Mouse (Mus musculus) right cerebral cortex, postnatal 10 days (tissue): ENCODE measurements around the gene Gm37240.

Experiments used
- DNase-seq, 2 experiments: peaks; one replicate each; pipeline ENCODE4 v3.0.0; 2021; ENCODE audit warnings: low spot score in 2 of 2

Gene Gm37240

DNA sequence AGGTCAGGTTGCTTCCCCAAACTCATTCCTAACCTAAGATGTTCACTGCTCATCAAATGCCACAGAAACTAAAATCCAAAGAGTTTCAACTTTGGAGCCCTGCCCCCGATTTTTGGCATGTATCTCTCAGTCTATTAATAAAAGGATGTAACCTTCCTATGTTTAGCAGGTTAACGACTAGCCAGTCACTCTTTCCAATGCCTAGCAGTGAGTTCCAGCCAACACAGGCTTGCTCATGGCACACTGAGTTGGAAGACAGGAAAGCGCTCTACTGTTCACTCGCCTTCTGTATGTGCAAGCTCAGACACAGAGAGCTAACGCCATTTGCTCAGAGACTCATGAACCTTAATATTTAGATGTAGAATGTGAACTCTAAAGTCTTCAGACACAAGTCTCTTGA lies 604.5 kb downstream of the Gm37240 start:
- DNase-seq: no peak

DNA sequence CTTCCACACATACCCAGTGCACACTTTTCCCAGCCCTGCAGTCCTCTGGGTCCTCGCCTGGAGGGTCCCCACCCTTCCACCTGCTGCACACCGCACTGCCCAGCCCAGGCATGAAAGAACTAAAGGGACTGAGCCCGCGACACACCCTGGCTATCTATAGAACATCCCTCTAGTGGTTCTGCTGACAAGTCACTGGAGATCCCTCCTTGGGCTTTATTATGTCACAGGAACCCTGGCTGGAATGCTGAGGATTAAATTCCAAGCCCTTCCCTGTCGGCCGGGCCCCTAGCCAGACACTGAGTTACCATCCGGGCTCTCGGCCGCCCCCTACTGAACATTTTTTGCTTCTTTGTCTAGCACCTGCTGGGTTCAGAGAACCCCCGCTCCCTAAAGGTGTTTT lies 612.2 kb downstream of the Gm37240 start:
- DNase-seq: peak in 1 of 2 experiments; percentile 26

DNA sequence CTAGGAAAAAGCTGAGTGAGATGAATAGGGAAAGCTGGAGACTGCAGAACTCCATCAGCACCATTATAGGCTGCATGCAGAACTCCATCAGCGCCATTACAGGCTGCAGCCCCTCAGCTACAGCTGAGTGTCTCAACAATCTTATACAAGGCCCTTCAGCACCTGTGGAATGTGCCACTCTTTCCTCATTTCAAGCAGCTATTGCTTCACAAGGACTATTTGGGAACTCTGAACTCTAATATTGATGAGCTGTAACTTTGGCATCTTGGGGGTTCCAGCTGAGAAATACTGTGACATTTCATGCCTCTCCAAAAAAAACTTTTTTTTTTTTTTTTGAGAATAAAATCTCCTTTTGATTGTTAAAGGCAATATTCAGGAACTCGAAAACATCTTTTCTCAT lies 615.8 kb downstream of the Gm37240 start:
- DNase-seq: no peak

DNA sequence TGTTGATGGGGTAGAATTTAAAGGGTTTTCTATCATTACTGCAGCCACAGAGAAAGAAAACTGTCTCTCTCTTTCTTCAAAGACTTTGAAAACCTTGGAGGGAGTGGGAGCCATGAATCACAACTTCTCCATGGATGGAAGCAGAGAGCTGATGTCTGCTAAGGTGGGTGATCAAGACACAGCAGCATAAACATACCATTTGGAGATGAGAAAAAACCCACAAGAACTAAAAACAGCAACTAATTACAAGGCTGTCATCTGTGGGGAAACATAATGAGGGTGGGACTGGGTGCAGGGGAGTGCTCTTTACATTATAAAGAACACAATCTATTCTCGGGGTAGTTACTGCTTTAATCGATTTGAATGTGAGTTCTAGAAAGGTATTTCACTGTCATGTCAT lies 622.4 kb downstream of the Gm37240 start:
- DNase-seq: no peak

DNA sequence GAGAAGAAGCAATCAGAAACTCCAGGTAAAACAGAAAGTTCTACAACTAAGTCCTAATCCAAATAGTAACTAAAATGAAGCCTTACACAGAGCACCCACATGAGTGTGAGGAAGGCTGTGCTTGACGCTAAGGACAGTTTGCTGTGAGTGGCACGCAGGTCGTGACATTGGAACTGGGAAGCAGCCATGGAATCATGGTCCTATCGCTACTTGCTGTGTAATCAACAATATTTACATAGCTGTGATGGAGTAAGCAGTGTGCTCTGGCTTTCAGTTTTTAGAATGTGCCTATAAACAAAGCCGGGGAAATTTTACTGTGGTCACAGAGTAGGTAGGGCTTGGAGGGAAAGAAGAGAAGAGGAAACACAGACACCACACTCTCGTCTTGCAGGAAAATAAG lies 622.8 kb downstream of the Gm37240 start:
- DNase-seq: no peak

DNA sequence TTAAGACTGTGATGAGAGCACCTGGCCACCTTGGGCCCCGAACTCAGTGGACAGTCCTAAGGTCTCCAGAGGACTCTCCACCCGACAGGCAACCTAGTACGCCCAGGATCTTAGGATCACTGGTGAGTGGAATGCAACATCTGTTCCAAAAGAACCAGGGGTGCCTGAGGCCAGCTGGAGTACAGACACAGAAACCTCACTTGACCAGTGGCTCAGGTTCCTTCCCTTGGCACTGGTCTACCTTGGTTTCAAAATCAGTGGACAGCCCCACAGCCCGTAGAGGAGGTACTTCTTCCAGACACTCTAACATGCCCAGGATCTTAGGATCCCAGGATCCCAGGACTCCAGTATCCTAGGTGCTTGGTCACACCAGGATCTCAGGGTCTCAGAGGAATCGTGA lies 632.8 kb downstream of the Gm37240 start:
- DNase-seq: no peak

DNA sequence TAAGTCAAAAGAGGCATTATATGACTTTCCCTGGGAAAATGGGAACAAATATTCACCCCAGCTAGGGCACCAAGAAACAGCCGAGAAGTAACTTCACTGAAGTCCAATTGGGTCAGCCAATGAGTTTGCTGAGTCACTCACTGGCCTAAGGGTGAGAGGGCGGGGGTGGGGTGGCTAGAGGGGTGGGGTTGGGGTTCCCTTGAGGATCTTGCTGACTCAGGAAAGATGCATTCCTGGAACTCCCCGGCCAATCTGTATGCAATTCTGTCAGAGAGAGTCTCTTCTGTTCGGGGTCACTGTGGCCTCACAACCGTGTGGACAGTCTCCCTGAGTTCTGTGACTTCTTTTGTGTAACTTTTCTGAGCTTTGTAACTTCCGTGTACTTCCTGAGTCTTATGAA lies 635.7 kb downstream of the Gm37240 start:
- DNase-seq: no peak

DNA sequence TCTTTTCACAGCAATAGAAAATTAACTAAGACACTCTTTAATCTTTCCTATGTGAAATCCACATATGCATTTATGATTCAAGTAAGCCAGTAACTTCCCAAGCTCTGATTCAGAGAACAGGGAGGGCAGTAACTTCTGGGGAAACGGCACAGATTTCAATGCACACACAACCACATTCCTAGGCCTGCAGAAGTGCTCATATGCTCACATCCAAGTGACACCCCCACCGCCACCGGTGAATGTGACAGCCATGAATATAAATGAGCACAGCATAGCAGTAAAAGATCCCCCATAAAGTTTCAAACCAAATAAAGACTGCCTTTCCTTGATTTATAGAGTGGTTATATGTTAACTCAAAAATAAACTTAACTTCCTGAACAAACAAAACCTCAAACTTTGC lies 641.2 kb downstream of the Gm37240 start:
- DNase-seq: no peak

DNA sequence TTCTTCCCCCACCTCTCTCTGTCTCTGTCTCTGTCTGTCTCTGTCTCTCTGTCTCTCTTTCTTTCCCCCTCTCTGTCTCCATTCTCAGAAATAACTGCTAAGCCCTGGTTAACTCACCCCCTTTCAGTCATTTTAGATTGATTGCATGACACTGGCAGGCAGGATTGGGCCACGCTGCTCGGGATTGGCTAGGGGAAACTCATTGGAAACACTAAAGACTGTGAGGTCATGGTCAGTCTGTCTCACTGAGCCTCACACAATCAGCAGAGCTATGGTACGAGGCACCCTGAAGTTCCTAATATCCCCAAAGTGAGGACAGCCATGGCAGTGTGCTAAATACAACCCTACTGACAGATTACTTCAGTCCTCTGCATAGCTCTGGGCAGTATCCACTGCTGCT lies 650.8 kb downstream of the Gm37240 start:
- DNase-seq: peak in 1 of 2 experiments; percentile 3

DNA sequence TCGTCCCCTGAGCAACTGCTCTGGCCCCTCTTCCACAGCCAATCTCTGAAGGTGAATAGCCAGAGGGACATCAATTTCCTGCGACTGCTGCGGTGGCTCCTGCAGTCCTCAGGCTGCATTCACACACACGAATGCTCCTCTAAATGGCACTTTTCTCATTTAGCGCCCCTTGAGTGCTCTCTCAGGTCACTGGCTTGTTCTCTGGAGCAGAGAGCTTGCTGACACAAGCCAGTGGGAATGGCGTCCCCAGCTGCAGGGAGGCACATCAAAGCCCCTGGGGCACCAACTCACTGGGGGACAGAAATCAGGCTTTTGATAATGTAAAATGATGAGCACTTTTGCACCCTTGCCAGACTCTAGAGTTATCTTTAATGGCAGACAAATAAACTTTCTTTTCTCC lies 654.5 kb downstream of the Gm37240 start:
- peak in 1 of 2 experiments; percentile 13 for DNase-seq

DNA sequence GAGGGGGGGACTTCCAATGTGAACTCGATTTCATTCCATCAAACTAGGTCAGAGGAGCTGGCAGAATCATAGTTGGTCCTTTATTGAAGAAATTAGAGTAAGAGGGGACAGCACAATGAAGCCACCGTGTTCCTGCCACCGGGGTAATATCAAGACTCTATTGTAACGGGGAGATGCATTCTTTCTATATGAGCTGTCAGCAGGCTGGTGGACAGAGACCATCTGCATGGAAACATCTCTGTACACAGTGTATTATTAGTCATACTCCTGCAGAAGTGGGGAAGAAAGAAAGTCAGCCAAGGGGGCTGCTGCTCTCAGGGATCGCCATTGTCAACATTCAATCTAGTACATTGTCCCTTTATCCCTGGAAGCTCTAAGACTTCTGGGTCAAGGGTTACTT lies 665.3 kb downstream of the Gm37240 start:
- no peak for DNase-seq

DNA sequence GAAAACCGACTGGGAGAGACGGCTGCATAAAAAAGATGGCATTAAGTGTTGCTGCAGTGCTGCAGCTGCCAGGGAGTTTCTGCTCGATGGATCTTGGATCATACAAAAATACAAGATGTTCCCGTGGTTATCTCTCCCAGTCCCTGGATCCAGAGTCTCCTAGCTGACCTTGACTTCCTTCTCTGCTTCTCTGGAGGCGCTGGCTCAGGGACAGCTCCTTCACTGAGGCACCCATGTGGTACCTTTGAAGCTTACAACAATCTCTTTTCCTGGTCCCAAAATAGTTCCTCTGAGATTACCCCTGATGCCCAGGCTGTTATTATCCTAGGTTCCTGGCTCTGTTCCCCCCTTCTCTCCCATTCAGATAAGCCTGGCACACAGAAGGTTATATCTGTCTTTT lies 672.4 kb downstream of the Gm37240 start:
- peak in 1 of 2 experiments; percentile 19 for DNase-seq

DNA sequence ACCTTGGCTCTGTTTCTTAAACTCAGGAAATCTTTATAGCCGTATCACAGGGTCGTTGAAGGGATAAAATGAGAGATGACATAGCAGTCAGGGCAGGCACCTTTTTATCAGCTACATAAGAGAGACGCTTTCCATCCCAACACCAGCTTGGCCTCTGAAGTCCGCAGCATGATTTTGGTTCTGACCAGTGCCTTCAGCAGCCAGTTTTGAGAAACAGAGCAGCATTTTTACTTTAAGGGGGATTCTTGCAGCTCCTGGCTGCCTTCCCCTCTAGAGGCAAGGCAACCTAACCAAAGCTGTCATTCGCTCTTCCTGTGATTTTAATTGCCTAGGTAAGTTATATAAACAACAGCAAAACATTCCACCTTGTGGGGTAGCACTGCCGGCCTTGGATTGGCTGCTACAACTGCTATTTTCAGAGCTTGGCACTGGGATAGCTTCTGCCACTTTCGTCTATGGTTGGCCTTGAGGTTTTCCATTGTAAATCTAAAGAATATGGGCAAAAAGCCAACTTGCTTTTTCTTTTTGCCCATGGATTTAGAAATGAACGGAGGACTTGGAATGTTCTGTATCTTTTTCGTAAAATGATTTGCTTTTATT lies 674.5 kb downstream of the Gm37240 start:
- peak in 1 of 2 experiments; percentile 14 for DNase-seq

DNA sequence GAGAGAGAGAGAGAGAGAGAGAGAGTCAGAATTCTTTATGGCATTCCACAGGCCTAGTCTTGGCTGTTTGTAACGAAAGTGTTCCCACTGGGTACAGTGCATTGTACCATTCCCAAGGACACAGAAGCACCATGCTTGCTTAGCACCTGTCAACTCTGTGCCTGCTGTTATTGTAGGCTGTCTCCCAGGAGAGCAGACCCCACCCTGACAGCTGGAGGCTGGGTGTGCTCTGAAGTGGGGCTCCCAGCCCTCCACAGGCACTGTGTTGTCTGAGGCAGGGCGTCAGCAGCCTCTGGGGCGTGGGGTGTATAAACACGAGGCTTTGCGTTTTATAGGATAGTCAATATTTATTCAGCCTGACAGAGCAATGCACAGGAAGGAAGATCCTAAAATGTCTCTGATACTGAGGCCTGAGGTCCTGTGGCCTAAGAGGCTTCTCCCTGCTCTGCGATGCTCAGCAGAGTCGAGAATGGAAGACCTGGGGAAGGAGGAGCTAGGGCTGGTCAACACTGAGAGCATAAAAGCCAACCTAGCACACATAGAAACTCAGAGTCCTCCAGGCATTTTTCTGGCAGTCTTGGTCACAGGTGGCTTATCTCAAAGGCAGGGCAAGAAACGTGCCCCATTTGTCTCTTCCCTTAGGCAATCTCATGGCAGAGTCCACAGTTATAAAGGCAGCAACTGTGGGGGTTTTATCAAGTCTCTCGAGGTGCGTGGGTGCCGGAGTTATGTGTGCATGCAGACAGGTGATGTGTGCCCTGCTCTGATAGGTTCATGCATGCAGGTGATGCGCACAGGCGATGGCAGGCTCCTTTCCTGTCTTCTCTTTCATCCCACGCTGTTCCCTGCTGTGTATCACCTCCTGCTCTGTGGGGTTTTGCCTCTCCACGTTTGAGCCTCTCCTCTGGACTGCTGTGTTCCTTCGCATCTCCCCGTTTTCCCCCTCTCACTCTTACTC lies 677.2 kb downstream of the Gm37240 start:
- no peak for DNase-seq

DNA sequence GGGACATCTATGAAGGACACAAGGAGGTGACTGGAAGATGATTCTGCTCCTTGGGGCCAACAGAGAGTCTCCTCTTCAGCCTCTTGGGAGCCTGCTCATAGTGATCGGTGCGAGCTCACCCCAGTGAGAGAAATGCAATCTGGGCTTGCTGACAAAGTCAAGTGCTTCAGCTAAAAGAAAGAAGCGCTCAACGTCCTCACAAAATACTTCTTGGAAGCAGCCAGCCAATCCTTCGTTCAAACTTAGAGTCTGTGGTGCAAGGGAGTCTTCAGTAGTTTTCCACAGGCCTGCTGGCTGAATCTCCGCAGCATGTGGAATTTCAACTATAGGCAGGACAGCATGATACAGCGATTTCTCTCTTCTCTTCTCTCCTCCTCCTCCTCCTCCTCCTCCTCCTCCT lies 680.8 kb downstream of the Gm37240 start:
- DNase-seq: no peak

DNA sequence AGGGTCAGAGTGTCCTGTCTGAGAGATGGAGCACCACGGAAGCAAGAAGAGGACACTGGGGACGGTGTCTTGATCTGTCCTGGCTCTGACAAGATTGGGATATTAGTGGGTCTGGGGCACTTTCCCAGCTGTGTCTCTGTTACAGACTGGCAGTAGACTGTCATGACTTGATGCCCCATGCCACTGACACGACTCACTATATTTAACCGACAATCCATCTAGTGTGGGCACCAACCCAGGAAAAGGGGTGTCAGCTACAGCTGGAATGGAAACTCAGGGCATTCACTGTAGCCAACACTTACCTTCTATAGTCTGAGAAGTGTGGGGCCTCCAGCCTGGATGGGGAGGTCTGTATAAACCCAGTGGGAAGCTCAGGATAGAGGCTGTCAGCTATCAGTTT lies 681.4 kb downstream of the Gm37240 start:
- DNase-seq: no peak

DNA sequence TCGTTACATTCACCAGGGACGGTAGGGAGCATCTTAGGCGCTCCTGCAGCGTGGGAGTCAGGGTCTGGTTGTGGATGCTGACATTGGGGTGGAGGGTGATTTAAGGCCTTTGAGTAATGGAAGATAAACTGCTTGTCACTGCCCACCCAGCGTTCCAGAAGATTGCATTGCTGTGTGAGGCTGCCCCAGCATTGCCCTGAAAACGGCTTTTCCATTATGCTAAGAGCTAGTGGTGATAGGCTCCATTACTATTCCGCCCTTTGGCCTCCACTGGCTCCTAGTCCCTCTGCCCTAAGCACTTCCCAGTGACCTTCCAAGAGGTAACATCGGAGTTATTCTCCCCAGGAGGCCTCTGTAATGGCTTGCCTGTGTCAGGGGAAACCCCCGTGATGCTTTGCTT lies 683.7 kb downstream of the Gm37240 start:
- DNase-seq: no peak

DNA sequence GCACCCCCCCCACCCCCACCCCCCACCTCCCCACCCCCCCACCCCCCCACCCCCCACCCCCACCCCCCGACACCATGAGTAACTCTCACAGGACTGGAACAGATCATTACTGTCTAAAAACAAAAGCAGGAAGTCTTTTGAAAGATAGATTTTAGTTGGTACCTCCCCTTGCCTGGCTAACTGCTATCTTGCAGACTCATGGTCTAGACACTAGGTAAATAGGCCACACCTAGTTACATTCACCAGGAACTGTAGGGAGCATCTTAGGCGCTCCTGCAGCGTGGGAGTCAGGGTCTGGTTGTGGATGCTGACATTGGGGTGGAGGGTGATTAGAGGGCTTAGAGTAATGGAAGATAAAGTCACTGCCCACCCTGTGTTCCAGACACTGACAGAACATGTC lies 684.6 kb downstream of the Gm37240 start:
- no peak for DNase-seq

DNA sequence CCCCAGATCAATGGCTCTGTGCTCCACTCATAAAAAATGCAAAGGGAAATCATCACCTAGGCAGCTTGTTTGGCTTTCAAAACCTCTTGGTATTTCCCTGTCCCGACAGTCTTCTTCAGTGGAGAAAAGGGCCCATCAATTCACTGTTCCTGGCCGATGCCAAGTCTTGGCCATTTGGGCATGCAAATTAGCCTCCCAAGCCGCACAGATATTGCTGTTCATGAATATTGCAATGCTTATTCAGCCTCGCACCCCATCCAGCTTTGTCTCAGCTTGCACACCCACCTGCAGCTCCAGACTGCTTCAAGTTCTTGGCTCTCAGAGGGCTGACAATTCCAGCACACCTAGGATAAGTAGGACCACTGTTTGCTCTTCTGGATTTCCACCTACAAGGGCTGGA lies 685.5 kb downstream of the Gm37240 start:
- peak in 1 of 2 experiments; percentile 49 for DNase-seq

DNA sequence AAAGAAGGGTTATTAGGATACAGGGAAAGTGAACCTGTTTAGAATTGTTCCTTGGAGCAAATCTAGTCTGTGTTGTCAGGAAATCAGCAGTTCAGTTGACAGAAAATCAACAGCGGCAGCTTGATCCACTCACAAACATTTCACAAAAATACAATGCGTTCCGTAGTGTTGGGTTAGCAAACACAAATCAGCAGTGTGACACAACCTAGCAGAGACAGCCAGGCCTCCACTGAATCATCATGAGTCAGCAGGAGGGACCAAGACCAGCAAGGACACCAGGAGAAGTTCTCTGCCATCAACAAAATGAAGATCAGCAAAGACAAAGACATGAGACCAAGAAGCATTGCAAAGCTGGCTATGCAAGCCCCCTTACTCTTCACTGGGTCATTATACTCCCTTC lies 688.8 kb downstream of the Gm37240 start:
- DNase-seq: no peak

DNA sequence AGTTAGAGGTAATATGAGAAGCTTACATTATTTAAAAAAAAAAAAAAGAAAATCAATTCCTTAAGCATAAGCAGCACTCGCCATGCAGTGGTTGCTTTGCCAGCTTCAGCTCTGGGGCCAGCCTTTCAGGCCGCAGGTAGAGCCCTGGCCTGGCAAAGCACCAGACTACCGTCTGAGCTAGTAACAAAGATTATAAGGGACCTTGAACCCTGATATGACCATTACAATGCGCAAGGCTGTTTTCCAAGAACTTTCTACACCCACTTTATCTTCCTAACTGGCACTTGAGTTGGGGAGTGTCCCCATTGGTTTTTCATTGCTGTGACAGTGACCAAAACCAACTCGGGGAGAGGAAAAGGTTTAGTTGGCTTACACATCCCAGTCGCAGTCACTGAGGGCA lies 690.2 kb downstream of the Gm37240 start:
- DNase-seq: no peak

DNA sequence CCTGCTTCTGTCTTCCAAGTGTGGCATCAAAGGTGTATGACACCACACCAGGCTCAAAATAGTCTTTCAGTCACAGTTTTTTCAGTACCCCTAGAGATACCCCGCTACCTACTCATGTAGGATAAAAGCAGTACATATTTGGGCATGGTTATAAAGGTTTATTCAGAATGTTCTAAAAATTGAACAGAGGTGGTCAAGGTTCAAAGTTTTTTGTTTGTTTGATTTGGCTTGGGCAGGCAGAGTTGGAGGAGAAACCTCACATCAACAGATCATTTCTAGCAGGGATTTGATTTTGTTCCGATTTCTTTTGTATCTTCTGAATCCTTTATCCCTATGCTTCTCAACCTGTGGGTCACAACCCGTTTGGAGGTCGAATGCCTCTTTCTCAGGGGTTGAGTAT lies 690.7 kb downstream of the Gm37240 start:
- no peak for DNase-seq

DNA sequence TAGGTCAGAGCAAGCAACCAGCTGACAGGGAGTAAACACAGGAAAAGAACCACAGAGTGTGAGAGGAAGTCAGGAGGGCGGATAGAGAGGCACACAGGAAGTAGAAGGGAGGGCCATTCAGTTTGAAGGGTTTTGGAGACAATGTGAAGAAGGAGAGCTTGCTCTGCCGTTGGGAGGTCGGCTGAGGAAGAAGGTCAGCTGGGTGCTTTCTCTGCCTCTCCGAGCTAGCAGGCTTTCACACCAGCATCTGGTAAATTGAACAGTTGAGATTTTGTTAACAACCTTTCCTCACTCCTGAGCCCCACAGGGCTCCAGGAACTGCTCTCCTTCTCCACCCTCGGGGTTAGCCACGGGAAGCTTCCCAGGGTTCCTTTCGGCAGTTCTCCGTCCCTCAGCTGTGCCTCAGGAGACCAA lies 692.2 kb downstream of the Gm37240 start:
- DNase-seq: no peak
